Mouse (Mus musculus) myocyte (in vitro differentiated cells): ENCODE measurements around the gene Lama5. TPM values are rescaled to one million over a fixed set of nuclear protein-coding genes. Genes with fewer than 3 reads are reported as not detected.
"Not testable (repeated sequence)": the region's sequence is repeated elsewhere in the genome, so short reads cannot be mapped to it uniquely, and the experiment has no call there.

Experiments
- H3K27me3 ChIP-seq: one replicate; pipeline ENCODE4 v1.6.1; 2011; ENCODE audit not compliant: control insufficient read depth, insufficient read depth, insufficient read length
- H3K36me3 ChIP-seq: one replicate; pipeline ENCODE4 v1.6.1; 2011; ENCODE audit not compliant: control insufficient read depth, insufficient read depth
- H3K4me2 ChIP-seq: one replicate; pipeline ENCODE4 v1.6.1; 2011; ENCODE audit warnings: low read depth, control low read depth
- H3K4me3 ChIP-seq: one replicate; pipeline ENCODE4 v1.5.1; 2011; ENCODE audit warnings: mild to moderate bottlenecking, control low read depth, moderate library complexity
- H3K79me2 ChIP-seq: one replicate; pipeline ENCODE4 v1.6.1; 2011; ENCODE audit not compliant: control insufficient read depth, insufficient read depth
- H3ac ChIP-seq: one replicate; pipeline ENCODE4 v1.6.1; 2011; ENCODE audit not compliant: control insufficient read depth, insufficient read length
- CEBPB ChIP-seq: IDR thresholded peaks from 2 replicates; pipeline ENCODE4 v1.6.1; 2011; ENCODE audit warnings: mild to moderate bottlenecking, moderate library complexity; ENCODE audit not compliant: poor library complexity, insufficient read depth, severe bottlenecking
- E2F4 ChIP-seq: IDR thresholded peaks from one replicate; pipeline ENCODE4 v1.6.1; 2011; ENCODE audit warnings: mild to moderate bottlenecking, control low read depth, moderate library complexity; ENCODE audit not compliant: insufficient read depth
- MAX ChIP-seq: IDR thresholded peaks from one replicate; pipeline ENCODE4 v1.6.1; 2011; ENCODE audit warnings: low read depth, mild to moderate bottlenecking, control low read depth
- MYOD1 ChIP-seq, 3 experiments: IDR thresholded peaks; one replicate each; pipeline ENCODE4 v1.6.1; 2011; ENCODE audit warnings: control low read depth in 2 of 3, low read depth in 2 of 3, mild to moderate bottlenecking in 2 of 3, moderate library complexity in 1 of 3; ENCODE audit not compliant: insufficient read length in 2 of 3, control insufficient read depth in 1 of 3
- MYOG ChIP-seq, 3 experiments: IDR thresholded peaks; one replicate each; pipeline ENCODE4 v1.6.1; 2011; ENCODE audit warnings: control low read depth in 2 of 3, low read depth in 2 of 3, mild to moderate bottlenecking in 2 of 3; ENCODE audit not compliant: insufficient read length in 2 of 3, control insufficient read depth in 1 of 3, insufficient read depth in 1 of 3
- POLR2A ChIP-seq: IDR thresholded peaks from one replicate; pipeline ENCODE4 v1.6.1; 2011; ENCODE audit warnings: low read depth, mild to moderate bottlenecking, control low read depth, moderate library complexity; ENCODE audit not compliant: insufficient read length
- POLR2AphosphoS2 ChIP-seq: IDR thresholded peaks from one replicate; pipeline ENCODE4 v1.6.1; 2011; ENCODE audit warnings: low read depth, control low read depth; ENCODE audit not compliant: insufficient read length
- REST ChIP-seq: IDR thresholded peaks from one replicate; pipeline ENCODE4 v1.6.1; 2011; ENCODE audit warnings: mild to moderate bottlenecking, control low read depth, moderate library complexity; ENCODE audit not compliant: insufficient read depth, insufficient read length
- SRF ChIP-seq: IDR thresholded peaks from one replicate; pipeline ENCODE4 v1.6.1; 2011; ENCODE audit warnings: low read depth; ENCODE audit not compliant: control insufficient read depth, insufficient read length
- TCF12 ChIP-seq: IDR thresholded peaks from one replicate; pipeline ENCODE4 v1.6.1; 2011; ENCODE audit warnings: mild to moderate bottlenecking, control low read depth; ENCODE audit not compliant: poor library complexity, insufficient read depth, severe bottlenecking
- TCF3 ChIP-seq: IDR thresholded peaks from one replicate; pipeline ENCODE4 v1.6.1; 2011; ENCODE audit warnings: low read depth, control low read depth; ENCODE audit not compliant: insufficient read length
- USF1 ChIP-seq: IDR thresholded peaks from one replicate; pipeline ENCODE4 v1.6.1; 2011; ENCODE audit warnings: low read depth, mild to moderate bottlenecking, control low read depth, moderate library complexity
- polyA plus RNA-seq: library from polyadenylated mRNA; unstranded; fragments of >200 nt; fragmentation: generic; extraction: Trizol; gene quantifications from one replicate; pipeline ENCODE4 v1.2.1, GENCODE M21; 2012; ENCODE audit warnings: missing spikeins

Gene Lama5
- polyA plus RNA-seq, 1 experiment, result 80.8 TPM

DNA sequence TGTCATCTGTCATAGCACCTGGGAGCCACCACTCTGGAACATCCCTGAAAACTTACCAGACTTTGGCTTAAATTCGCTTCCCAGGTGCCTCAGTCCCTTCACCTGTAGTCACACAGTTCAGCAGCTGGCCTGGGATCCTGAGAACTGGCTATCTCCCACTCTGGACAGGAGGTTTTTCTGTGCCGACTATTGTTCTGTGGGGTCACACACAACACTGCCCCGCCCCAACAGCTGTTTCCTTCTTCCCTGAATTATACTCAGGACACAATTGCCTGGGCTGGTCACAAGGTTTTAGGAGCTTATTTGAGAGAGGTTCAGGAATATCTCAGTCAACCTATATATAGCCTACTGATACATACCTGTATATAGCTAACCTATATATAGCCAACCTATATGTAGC, 36.8 kb upstream of the Lama5 start:
- peaks cover 13% of the 10 kb centered on the region for H3K79me2 ChIP-seq
- TF ChIP-seq SRF (no peak), E2F4 (no peak), MAX (no peak), USF1 (no peak), MYOD1 (IDR thresholded peaks at IDR 0.05; ENCODE audit: control insufficient read depth in 1 of 3, insufficient read length in 2 of 3, low read depth in 2 of 3) (peak in 2 of 3 experiments; percentile 14 to 46), POLR2A (no peak), REST (no peak), CEBPB (no peak), POLR2AphosphoS2 (no peak), MYOG (IDR thresholded peaks at IDR 0.05; ENCODE audit: control insufficient read depth in 1 of 3, insufficient read depth in 1 of 3, insufficient read length in 2 of 3, low read depth in 2 of 3) (peak in 2 of 3 experiments; percentile 51), TCF12 (no peak), TCF3 (no peak)
- no peak overlapping the region for H3ac ChIP-seq
- H3K36me3 ChIP-seq, result peaks cover 6% of the 10 kb centered on the region
- no peak overlapping the region for H3K4me2 ChIP-seq
- no peaks in the 10 kb centered on the region for H3K27me3 ChIP-seq
- no peak overlapping the region for H3K4me3 ChIP-seq

- TF ChIP-seq MYOG (IDR thresholded peaks at IDR 0.05; ENCODE audit: control insufficient read depth in 1 of 3, insufficient read depth in 1 of 3, insufficient read length in 2 of 3, low read depth in 2 of 3) (peak; percentile 50 to 78 (median 54)), MAX (no peak), MYOD1 (IDR thresholded peaks at IDR 0.05; ENCODE audit: control insufficient read depth in 1 of 3, insufficient read length in 2 of 3, low read depth in 2 of 3) (peak in 2 of 3 experiments; percentile 73 to 92)
- no peak overlapping the region for H3K4me3 ChIP-seq
- H3K4me2 ChIP-seq, result no peak overlapping the region
Observed at GRCm38 (mm10) chr2:180261901-180262300, 36.2 kb upstream of the Lama5 start.

GRCm38 (mm10) chr2:180260610-180261480, 35.2 kb upstream of the Lama5 start:
- no peak overlapping the region for H3K4me2 ChIP-seq
- no peaks in the 10 kb centered on the region for H3K27me3 ChIP-seq
- H3ac ChIP-seq, result no peak overlapping the region
- TF ChIP-seq USF1 (no peak), POLR2A (peak; percentile 37), E2F4 (no peak), POLR2AphosphoS2 (peak; percentile 71)
- no peak overlapping the region for H3K4me3 ChIP-seq
- H3K79me2 ChIP-seq, result peaks cover 16% of the 10 kb centered on the region
- H3K36me3 ChIP-seq, result peaks cover 6% of the 10 kb centered on the region

More at GRCm38 (mm10) chr2:180261901-180262300, 36.2 kb upstream of the Lama5 start:
- peaks cover 16% of the 10 kb centered on the region for H3K79me2 ChIP-seq
- H3ac ChIP-seq, result no peak overlapping the region
- no peaks in the 10 kb centered on the region for H3K27me3 ChIP-seq
- H3K36me3 ChIP-seq, result peaks cover 6% of the 10 kb centered on the region

DNA sequence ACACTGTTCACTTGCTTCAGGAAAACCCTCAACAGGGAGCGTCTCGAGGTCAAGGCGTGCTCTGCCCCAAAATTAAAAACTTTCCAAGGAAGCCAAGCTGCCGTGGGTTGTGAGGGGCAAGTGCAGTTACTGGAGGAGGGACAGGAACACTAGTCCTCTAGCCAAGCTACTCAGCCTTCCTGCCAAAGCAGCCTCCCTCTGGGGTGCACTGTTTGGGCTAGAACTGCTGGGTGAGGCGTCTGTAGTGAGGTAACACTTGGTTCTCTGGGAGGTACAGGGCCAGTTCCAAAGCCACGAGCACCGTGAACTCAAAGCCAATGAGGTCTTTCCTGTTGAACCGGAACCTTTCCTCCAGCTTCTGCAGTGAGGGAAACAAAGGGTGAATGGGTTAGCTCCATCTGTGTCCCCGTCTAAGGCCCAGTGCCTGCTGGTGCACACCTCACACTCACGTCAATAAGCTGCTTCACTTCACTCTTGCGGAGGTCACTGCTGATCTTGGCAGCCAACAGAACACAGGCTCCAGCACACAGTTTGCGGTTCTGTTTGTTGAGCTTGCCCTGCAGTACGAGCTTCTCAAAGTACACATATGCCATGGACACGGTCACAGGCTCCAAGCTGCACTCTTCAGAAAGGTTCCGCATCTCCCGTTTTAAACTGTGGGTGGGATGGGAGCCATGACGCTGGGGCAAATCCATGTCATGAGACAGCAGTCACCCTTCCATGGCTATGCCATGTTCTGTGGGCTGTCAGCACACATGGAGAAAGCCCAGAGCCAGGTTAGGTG, 34.4 kb upstream of the Lama5 start:
- H3K79me2 ChIP-seq, result peaks cover 16% of the 10 kb centered on the region
- H3ac ChIP-seq, H3K27me3 ChIP-seq, H3K4me3 ChIP-seq, H3K4me2 ChIP-seq, H3K36me3 ChIP-seq: not testable (repeated sequence)

DNA sequence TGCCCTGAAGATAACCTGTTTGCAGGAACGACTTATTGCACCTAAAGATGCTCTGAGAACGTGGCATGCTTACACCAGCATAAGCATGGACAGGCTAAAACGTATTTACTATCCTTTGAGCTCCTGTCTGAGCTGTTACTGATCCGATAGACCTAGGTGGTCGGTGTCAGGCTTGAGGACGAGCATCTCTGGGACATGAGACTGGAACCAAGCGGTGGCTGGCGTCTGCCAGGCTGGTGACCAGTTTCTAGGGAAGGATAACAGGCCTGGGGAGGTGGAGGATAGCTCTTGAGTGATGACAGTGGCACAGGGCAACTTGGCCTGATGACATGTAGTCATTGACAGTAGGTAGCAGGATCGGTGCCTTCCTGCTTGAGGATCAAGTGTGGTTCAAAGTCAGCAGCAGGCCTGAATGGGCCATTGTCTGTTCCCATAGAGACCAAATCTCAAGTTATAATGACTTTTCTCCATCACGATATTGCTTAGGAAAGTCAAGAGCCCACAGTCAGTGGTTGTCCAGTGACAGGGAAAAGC, 33.4 kb upstream of the Lama5 start:
- H3K79me2 ChIP-seq, result peaks cover 16% of the 10 kb centered on the region
- H3K4me3 ChIP-seq, H3K4me2 ChIP-seq, H3K27me3 ChIP-seq, H3ac ChIP-seq, H3K36me3 ChIP-seq: not testable (repeated sequence)
- TF ChIP-seq POLR2AphosphoS2, result peak; percentile 59
